Comparison of ENCODE assay signal across 21 mouse cellular contexts in the genomic region with DNA sequence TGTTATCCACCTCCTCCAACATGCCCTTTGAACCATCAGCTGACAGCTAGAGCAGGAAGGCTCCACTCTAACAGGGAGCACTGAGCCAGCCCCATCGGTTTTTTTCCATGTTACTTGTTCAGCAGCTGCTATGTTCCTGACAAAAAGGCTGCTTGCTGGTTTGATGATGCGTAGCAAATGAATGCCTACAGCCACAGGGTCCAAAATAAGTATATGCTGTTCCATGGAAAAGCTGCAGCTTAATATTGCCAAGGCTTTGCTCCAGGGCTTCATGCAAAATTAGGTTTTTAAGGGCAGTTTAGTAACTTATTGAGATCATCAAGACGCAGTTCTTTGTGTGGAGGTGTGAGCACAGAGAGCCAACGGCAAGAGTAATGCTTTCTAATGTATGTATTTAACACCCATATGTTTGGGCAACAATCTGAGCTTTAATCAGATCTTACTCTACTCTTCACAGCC. TPM values are rescaled to one million over a fixed set of nuclear protein-coding genes. Genes with fewer than 3 reads are reported as not detected.
DNase-seq lines count a peak whose midpoint lies in the region; ATAC-seq lines count a peak whose summit lies in the region.
"Had no signal": no experiment of that assay in that cellular context is flagged by ENCODE, and none has a peak within 500 bp of the region (broad histone marks: within the 10 kb centered on the region; RNA-seq: fewer than 3 reads in every experiment).

No protein-coding gene starts in this region.

- H3K4me1 ChIP-seq in forebrain, embryonic 13.5 days = no peaks in the 10 kb centered on the region; the same call in 1 of the 2 replicates
- H3K4me1 ChIP-seq in forebrain, embryonic 12.5 days = no peaks in the 10 kb centered on the region
- H3K4me1 ChIP-seq in midbrain, embryonic 14.5 days (ENCODE audit: control insufficient read depth, insufficient read depth, low read length) = no peaks in the 10 kb centered on the region; the same call in 1 of the 2 replicates
- no peaks in the 10 kb centered on the region for H3K4me1 ChIP-seq in midbrain, embryonic 10.5 days
- H3K4me1 ChIP-seq in midbrain, embryonic 15.5 days = no peaks in the 10 kb centered on the region
- H3K4me1 ChIP-seq: limb, embryonic 13.5 days; liver, embryonic 15.5 days had no signal

- no peak overlapping the region for H3K27ac ChIP-seq in forebrain, embryonic 13.5 days
- no peak overlapping the region for H3K27ac ChIP-seq in forebrain, embryonic 12.5 days
- no peak overlapping the region for H3K27ac ChIP-seq in midbrain, embryonic 14.5 days (replicated peaks; ENCODE audit: low read depth, low read length)
- no peak overlapping the region for H3K27ac ChIP-seq in midbrain, embryonic 10.5 days (replicated peaks)
- H3K27ac ChIP-seq in midbrain, embryonic 15.5 days = no peak overlapping the region
- H3K27ac ChIP-seq: layer of hippocampus, adult 2 months; limb, embryonic 13.5 days; liver, embryonic 15.5 days had no signal

- no peaks in the 10 kb centered on the region for H3K9me3 ChIP-seq in forebrain, embryonic 13.5 days (replicated peaks)
- H3K9me3 ChIP-seq in forebrain, embryonic 12.5 days = no peaks in the 10 kb centered on the region
- H3K9me3 ChIP-seq in midbrain, embryonic 14.5 days (ENCODE audit: control insufficient read depth, low read length) = no peaks in the 10 kb centered on the region
- H3K9me3 ChIP-seq in midbrain, embryonic 10.5 days (replicated peaks) = no peaks in the 10 kb centered on the region
- no peaks in the 10 kb centered on the region for H3K9me3 ChIP-seq in midbrain, embryonic 15.5 days
- H3K9me3 ChIP-seq: limb, embryonic 13.5 days; liver, embryonic 15.5 days had no signal

- peak; percentile 25 for DNase-seq in midbrain, embryonic 14.5 days
- DNase-seq in midbrain, embryonic 10.5 days (ENCODE audit: low spot score) = no peak
- peak; percentile 37 to 65 for DNase-seq in kidney, postnatal 25 days
- no peak for DNase-seq in Muller cell, postnatal 12 days (ENCODE audit: inconsistent ontology term)
- DNase-seq in gastrocnemius, adult 8-10 months (ENCODE audit: low spot score in 2 of 2) = no peak
- DNase-seq: adrenal gland, postnatal 36 days; cerebellum, postnatal 14 days; lung, postnatal 14 days; thymus, adult 2 months had no signal

- 55% methylated on average over 4 of the region's 4 CpGs for WGBS in forebrain, embryonic 13.5 days
- WGBS in forebrain, embryonic 12.5 days = 67% methylated on average over 4 of the region's 4 CpGs
- 43% methylated on average over 4 of the region's 4 CpGs for WGBS in midbrain, embryonic 14.5 days
- 83% methylated on average over 4 of the region's 4 CpGs for WGBS in midbrain, embryonic 10.5 days
- 46% methylated on average over 4 of the region's 4 CpGs for WGBS in midbrain, embryonic 15.5 days

- H3K27me3 ChIP-seq in forebrain, embryonic 13.5 days = no peaks in the 10 kb centered on the region
- H3K27me3 ChIP-seq in forebrain, embryonic 12.5 days = no peaks in the 10 kb centered on the region
- no peaks in the 10 kb centered on the region for H3K27me3 ChIP-seq in midbrain, embryonic 14.5 days (ENCODE audit: control insufficient read depth, insufficient read depth, low read length)
- H3K27me3 ChIP-seq in midbrain, embryonic 10.5 days (ENCODE audit: low read depth, poor library complexity, severe bottlenecking) = no peaks in the 10 kb centered on the region
- no peaks in the 10 kb centered on the region for H3K27me3 ChIP-seq in midbrain, embryonic 15.5 days (replicated peaks)
- H3K27me3 ChIP-seq: CH12.LX; limb, embryonic 13.5 days; liver, embryonic 15.5 days had no signal

- no peak overlapping the region for H3K9ac ChIP-seq in forebrain, embryonic 13.5 days
- H3K9ac ChIP-seq in forebrain, embryonic 12.5 days = no peak overlapping the region
- no peak overlapping the region for H3K9ac ChIP-seq in midbrain, embryonic 14.5 days (replicated peaks; ENCODE audit: low read length)
- no peak overlapping the region for H3K9ac ChIP-seq in midbrain, embryonic 15.5 days
- H3K9ac ChIP-seq: limb, embryonic 13.5 days; liver, embryonic 15.5 days had no signal

- peak; percentile 51; the same call in 1 of the 2 replicates for ATAC-seq in forebrain, embryonic 13.5 days
- no peak for ATAC-seq in forebrain, embryonic 12.5 days (ENCODE audit: low FRiP score)
- ATAC-seq in midbrain, embryonic 14.5 days (ENCODE audit: low FRiP score, low TSS enrichment) = no peak
- ATAC-seq in midbrain, embryonic 15.5 days (replicated peaks) = no peak
- ATAC-seq: inflammation-experienced regulatory T-cells, adult 6 months had no signal

- no peak overlapping the region for H3K4me2 ChIP-seq in forebrain, embryonic 13.5 days
- no peak overlapping the region for H3K4me2 ChIP-seq in forebrain, embryonic 12.5 days
- H3K4me2 ChIP-seq in midbrain, embryonic 14.5 days (ENCODE audit: low read length) = no peak overlapping the region
- H3K4me2 ChIP-seq in midbrain, embryonic 15.5 days = no peak overlapping the region
- H3K4me2 ChIP-seq: limb, embryonic 13.5 days; liver, embryonic 15.5 days had no signal

- no peaks in the 10 kb centered on the region for H3K36me3 ChIP-seq in forebrain, embryonic 13.5 days (ENCODE audit: poor library complexity, severe bottlenecking)
- no peaks in the 10 kb centered on the region for H3K36me3 ChIP-seq in forebrain, embryonic 12.5 days (replicated peaks)
- no peaks in the 10 kb centered on the region for H3K36me3 ChIP-seq in midbrain, embryonic 14.5 days (ENCODE audit: control insufficient read depth, insufficient read depth, low read length)
- H3K36me3 ChIP-seq in midbrain, embryonic 10.5 days = no peaks in the 10 kb centered on the region
- no peaks in the 10 kb centered on the region for H3K36me3 ChIP-seq in midbrain, embryonic 15.5 days (replicated peaks)
- H3K36me3 ChIP-seq: limb, embryonic 13.5 days; liver, embryonic 15.5 days had no signal

- H3K4me3 ChIP-seq in forebrain, embryonic 13.5 days = no peak overlapping the region
- H3K4me3 ChIP-seq in forebrain, embryonic 12.5 days (replicated peaks) = no peak overlapping the region
- H3K4me3 ChIP-seq in midbrain, embryonic 14.5 days (replicated peaks; ENCODE audit: low read depth, low read length) = no peak overlapping the region
- no peak overlapping the region for H3K4me3 ChIP-seq in midbrain, embryonic 10.5 days
- no peak overlapping the region for H3K4me3 ChIP-seq in midbrain, embryonic 15.5 days
- H3K4me3 ChIP-seq: layer of hippocampus, adult 2 months; limb, embryonic 13.5 days; liver, embryonic 15.5 days had no signal

RNA-seq across cellular contexts. Expression of gene Slc12a1, which starts 9.7 kb away (rescaled TPM):
- polyA plus RNA-seq in forebrain, embryonic 13.5 days (2015; fragmentation: Nextera tagmentation; extraction: Ambion mirVana) = not detected in 2 replicates
- not detected in 2 replicates for polyA plus RNA-seq in forebrain, embryonic 12.5 days (2016; fragmentation: Nextera tagmentation; extraction: Ambion mirVana)
- polyA plus RNA-seq in midbrain, embryonic 14.5 days (2014; fragmentation: Nextera tagmentation; extraction: Ambion mirVana) = 0.11 TPM in 1 of 2 replicates, not detected in the other
- polyA plus RNA-seq in midbrain, embryonic 10.5 days (2016; fragmentation: Nextera tagmentation; extraction: Ambion mirVana) = not detected in 2 replicates
- polyA plus RNA-seq in midbrain, embryonic 15.5 days (2015; fragmentation: Nextera tagmentation; extraction: Ambion mirVana) = not detected in 2 replicates
- total RNA-seq in gastrocnemius, adult 8-10 months (2022) = not detected
- total RNA-seq: adrenal gland, postnatal 36 days; heart, adult 8-10 months had no signal
- polyA plus RNA-seq: heart, postnatal 0 days; inflammation-experienced regulatory T-cells, adult 6 months; limb, embryonic 13.5 days; liver, embryonic 15.5 days; small intestine, adult 2 months; stomach, embryonic 14.5 days had no signal

RNA-seq across cellular contexts. Expression of gene Ctxn2, which starts 25.5 kb away (rescaled TPM):
- polyA plus RNA-seq in forebrain, embryonic 13.5 days (2015; fragmentation: Nextera tagmentation; extraction: Ambion mirVana) = 0.87 and 1.2 TPM in 2 replicates
- polyA plus RNA-seq in forebrain, embryonic 12.5 days (2016; fragmentation: Nextera tagmentation; extraction: Ambion mirVana) = 0.24 and 0.38 TPM in 2 replicates
- 11.9 and 20.2 TPM in 2 replicates for polyA plus RNA-seq in midbrain, embryonic 14.5 days (2014; fragmentation: Nextera tagmentation; extraction: Ambion mirVana)
- 0.17 TPM in 1 of 2 replicates, not detected in the other for polyA plus RNA-seq in midbrain, embryonic 10.5 days (2016; fragmentation: Nextera tagmentation; extraction: Ambion mirVana)
- polyA plus RNA-seq in midbrain, embryonic 15.5 days (2015; fragmentation: Nextera tagmentation; extraction: Ambion mirVana) = 18.9 and 19.3 TPM in 2 replicates
- not detected for total RNA-seq in gastrocnemius, adult 8-10 months (2022)
- total RNA-seq: adrenal gland, postnatal 36 days; CH12.LX; heart, adult 8-10 months had no signal
- polyA plus RNA-seq: heart, postnatal 0 days; inflammation-experienced regulatory T-cells, adult 6 months; limb, embryonic 13.5 days; liver, embryonic 15.5 days; small intestine, adult 2 months; stomach, embryonic 14.5 days; thymus, adult 2 months had no signal

RNA-seq across cellular contexts. Expression of gene Myef2, which starts 38.6 kb away (rescaled TPM):
- polyA plus RNA-seq in forebrain, embryonic 13.5 days (2015; fragmentation: Nextera tagmentation; extraction: Ambion mirVana) = 270 and 293 TPM in 2 replicates
- polyA plus RNA-seq in forebrain, embryonic 12.5 days (2016; fragmentation: Nextera tagmentation; extraction: Ambion mirVana) = 220 and 294 TPM in 2 replicates
- polyA plus RNA-seq in midbrain, embryonic 14.5 days (2014; fragmentation: Nextera tagmentation; extraction: Ambion mirVana) = 232 and 263 TPM in 2 replicates
- polyA plus RNA-seq in midbrain, embryonic 10.5 days (2016; fragmentation: Nextera tagmentation; extraction: Ambion mirVana) = 177 and 207 TPM in 2 replicates
- polyA plus RNA-seq in midbrain, embryonic 15.5 days (2015; fragmentation: Nextera tagmentation; extraction: Ambion mirVana) = 184 and 201 TPM in 2 replicates
- 1 to 10 TPM; 1.2 to 1.7 (median 1.3) TPM for total RNA-seq in gastrocnemius, adult 8-10 months (2022)
- total RNA-seq: CH12.LX had no signal

Comparison
In these comparisons a context has a peak if more than half of its experiments do, and no peak if none do; other contexts are left out.
1. DNase-seq: peak in midbrain, embryonic 14.5 days (single experiment) and kidney, postnatal 25 days (2 of 2); none in midbrain, embryonic 10.5 days (single experiment), Muller cell, postnatal 12 days (single experiment) and gastrocnemius, adult 8-10 months (0 of 2).